Mouse (Mus musculus) kidney, embryonic 14.5 days (tissue): ENCODE measurements around the gene Jmjd6. TPM values are rescaled to one million over a fixed set of nuclear protein-coding genes. Genes with fewer than 3 reads are reported as not detected.

Experiments used
- ATAC-seq: fragments of 200-750 bp; cut with Nextera tagmentation; 2 replicates; pipeline ENCODE4 v1.8.0; 2017; ENCODE audit warnings: moderate number of reproducible peaks, mild to moderate bottlenecking, moderate TSS enrichment, moderate library complexity; ENCODE audit not compliant: low FRiP score, low TSS enrichment
- H3K27ac ChIP-seq: fragments of 300-500 bp; sonication (generic); 2 replicates; pipeline ENCODE4 v1.5.1; 2014; ENCODE audit warnings: low read depth, mild to moderate bottlenecking, low read length, moderate library complexity, mixed read lengths
- H3K27me3 ChIP-seq: fragments of 300-500 bp; sonication (generic); 2 replicates; pipeline ENCODE4 v1.6.1; 2014; ENCODE audit warnings: mild to moderate bottlenecking, low read length; ENCODE audit not compliant: control insufficient read depth, insufficient read depth
- H3K36me3 ChIP-seq: fragments of 300-500 bp; sonication (generic); 2 replicates; pipeline ENCODE4 v1.6.1; 2014; ENCODE audit warnings: low read length, mixed read lengths; ENCODE audit not compliant: control insufficient read depth, insufficient read depth
- H3K4me1 ChIP-seq: fragments of 300-500 bp; sonication (generic); 2 replicates; pipeline ENCODE4 v1.6.1; 2014; ENCODE audit warnings: low read length, mixed read lengths; ENCODE audit not compliant: control insufficient read depth, insufficient read depth
- H3K4me2 ChIP-seq: fragments of 300-500 bp; sonication (generic); replicated peaks from 2 replicates; pipeline ENCODE4 v1.6.1; 2014; ENCODE audit warnings: low read depth, mild to moderate bottlenecking, low read length
- H3K4me3 ChIP-seq: fragments of 300-500 bp; sonication (generic); 2 replicates; pipeline ENCODE4 v1.5.1; 2014; ENCODE audit warnings: mild to moderate bottlenecking, low read length
- H3K9ac ChIP-seq: fragments of 300-500 bp; sonication (generic); 2 replicates; pipeline ENCODE4 v1.6.1; 2014; ENCODE audit warnings: low read depth, mild to moderate bottlenecking, low read length, moderate library complexity
- H3K9me3 ChIP-seq: fragments of 300-500 bp; sonication (generic); 2 replicates; pipeline ENCODE4 v1.6.1; 2016; ENCODE audit warnings: low read length; ENCODE audit not compliant: control insufficient read depth
- WGBS: fragments of 180-500 bp; shearing (Covaris S2); extraction: QIAGEN DNeasy Blood & Tissue Kit; methylation state at CpG from one replicate; pipeline ENCODE4 v1.1.7; 2014; 5-methylcytosine and 5-hydroxymethylcytosine counted together
- polyA plus RNA-seq: library from polyadenylated mRNA; unstranded; fragments of >200 nt; fragmentation: Nextera tagmentation; extraction: Ambion mirVana; gene quantifications from 2 replicates; pipeline ENCODE4 v1.2.1, GENCODE M21; 2014

Jmjd6 gene
- polyA plus RNA-seq = 68.6 and 72.7 TPM in 2 replicates

DNA sequence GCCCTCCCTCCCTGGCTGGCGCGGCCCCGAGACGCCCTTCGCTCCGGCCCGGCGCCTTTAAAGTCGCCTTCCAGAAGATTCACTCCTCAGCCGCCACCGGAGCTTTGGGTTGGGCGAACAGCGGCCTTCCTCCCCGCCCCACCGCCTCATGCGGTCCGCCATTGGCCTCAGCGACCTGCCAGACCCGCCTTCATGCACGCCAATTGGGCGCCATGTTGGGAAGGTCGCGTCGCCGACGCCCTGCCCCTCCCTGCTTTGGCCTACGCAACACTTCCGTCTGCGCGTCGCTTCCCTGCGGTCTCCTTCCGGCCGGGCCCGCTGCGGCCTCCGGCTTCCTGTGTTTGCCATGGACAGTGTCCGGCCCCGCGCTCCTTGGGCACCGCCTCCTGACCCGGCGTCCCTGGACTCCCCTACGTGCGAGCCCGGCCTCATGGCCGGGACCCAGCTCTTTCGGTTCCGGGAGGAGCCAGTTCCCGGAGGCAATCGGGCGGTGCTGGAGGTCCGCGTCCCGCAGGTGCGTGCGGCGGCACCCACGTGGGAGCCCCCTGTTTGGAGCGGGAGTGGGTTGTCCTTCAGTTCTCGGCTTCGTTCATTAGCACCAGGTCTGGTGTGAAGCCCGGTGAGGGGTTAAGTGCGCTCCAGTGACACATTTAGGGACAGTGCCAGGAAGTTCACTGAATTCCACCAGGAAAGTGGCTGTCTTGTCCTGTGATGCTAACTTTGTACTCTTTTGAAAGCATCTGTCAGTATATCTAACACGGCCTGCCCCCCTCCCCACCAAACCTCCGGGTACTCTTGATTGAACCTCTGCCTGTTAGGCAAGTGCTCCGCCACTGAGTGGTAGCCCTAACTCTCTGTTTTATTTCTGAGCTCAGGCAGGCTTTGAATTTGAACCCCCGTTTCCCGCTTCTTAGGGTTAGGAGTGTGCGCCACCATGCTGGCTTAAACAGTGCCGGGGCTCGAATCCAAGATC lies at the start of gene Jmjd6, which contains the start of gene Mettl23:
TSS of gene Jmjd6 (minus strand) at position 189 of the 973 bp plus-strand sequence.
TSS of gene Mettl23 (plus strand) at position 18 of the 973 bp plus-strand sequence.
- WGBS = 1% methylated on average over 63 of the region's 72 CpGs
- ATAC-seq = peak; percentile 96

DNA sequence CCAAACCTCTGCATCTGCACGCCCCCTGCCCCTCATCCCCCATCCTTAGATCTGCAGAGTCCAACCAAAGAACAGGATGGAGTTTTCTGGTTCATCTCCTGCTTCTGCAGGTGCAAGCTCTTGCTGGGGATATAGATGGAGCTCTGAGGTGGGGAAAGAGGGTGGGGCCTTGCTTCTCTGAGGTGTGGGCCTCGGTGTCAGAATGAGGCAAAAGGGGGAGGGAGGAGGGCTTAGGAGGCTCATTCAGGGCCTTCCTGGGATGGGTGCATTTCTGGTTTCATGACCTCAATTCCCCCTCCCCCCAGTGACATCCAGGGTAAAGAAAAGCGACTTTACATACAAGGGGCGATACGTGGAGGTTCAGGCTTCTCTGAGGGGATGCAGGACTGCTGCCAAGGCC lies 43.9 kb upstream of the Jmjd6 start:
- ATAC-seq = no peak
- Histone ChIP-seq H3K4me2 (no peak overlapping the region), H3K27me3 (peaks cover 6% of the 10 kb centered on the region; the same call in 1 of the 2 replicates), H3K36me3 (no peaks in the 10 kb centered on the region), H3K4me1 (peaks cover 4% of the 10 kb centered on the region; the same call in 1 of the 2 replicates), H3K27ac (no peak overlapping the region), H3K4me3 (no peak overlapping the region), H3K9ac (no peak overlapping the region), H3K9me3 (no peaks in the 10 kb centered on the region)
- WGBS = 45% methylated on average over 5 of the region's 5 CpGs

More for the DNA sequence above, at the start of gene Jmjd6, which contains the start of gene Mettl23:
- Histone ChIP-seq H3K9ac (peak within 1 kb of the TSS; percentile 94), H3K4me1 (peaks cover 23% of the 10 kb centered on the region), H3K27ac (peak within 1 kb of the TSS; percentile 98), H3K4me2 (peak within 1 kb of the TSS; percentile 84), H3K36me3 (peaks cover 42% of the 10 kb centered on the region), H3K27me3 (no peaks in the 10 kb centered on the region), H3K4me3 (peak within 1 kb of the TSS; percentile 90), H3K9me3 (no peaks in the 10 kb centered on the region)

DNA sequence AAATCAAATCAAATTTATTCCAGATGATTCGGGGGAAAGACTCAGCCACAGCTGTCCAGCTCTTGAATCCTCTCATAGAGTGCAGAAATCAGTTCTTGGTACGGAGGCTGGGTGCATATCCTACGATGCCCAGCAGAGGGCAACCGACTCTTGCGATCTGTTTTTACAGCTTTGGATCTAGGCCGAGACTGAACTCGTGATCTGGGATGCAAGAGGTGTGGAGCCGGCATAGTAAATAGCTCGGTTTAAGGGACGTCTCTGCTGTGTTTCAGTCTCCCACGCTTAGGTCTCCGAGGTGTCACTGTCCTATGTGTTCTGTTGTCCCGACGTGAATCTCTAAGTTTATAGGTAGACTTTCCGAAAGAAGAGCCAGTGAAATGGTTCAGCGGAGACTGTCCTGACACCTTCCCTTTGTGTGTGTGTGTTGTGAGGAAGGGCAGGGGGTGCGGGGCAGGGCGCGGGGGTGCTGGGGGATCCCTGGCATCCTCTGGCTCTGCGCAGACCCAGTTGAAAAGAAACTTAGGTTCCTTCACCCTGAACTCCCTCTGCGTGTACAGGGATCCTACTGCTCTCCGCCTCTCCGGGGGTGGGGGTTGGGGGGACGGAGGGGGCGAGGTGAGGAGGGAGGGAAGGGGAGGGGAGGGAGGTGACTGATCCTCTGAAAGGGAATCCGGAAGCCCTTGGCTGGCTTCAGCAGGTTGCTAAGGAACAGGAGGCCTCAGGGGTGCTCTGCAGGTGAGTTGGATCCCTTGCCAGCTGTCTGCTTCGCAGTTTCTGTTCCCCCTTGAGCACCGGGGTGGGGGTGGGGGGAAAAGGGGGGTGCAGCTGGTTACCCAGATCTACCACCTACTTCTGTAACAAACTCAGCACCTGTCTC lies 42.3 kb upstream of the Jmjd6 start:
- WGBS = 4% methylated on average over 28 of the region's 28 CpGs
- Histone ChIP-seq H3K4me3 (peak overlapping the region; percentile 19; the same call in 1 of the 2 replicates), H3K27me3 (peaks cover 6% of the 10 kb centered on the region; the same call in 1 of the 2 replicates), H3K9me3 (no peaks in the 10 kb centered on the region), H3K9ac (peak overlapping the region; percentile 14; the same call in 1 of the 2 replicates), H3K27ac (no peak overlapping the region), H3K4me2 (peak overlapping the region; percentile 41), H3K36me3 (no peaks in the 10 kb centered on the region), H3K4me1 (peaks cover 4% of the 10 kb centered on the region; the same call in 1 of the 2 replicates)
- ATAC-seq = peak; percentile 56

DNA sequence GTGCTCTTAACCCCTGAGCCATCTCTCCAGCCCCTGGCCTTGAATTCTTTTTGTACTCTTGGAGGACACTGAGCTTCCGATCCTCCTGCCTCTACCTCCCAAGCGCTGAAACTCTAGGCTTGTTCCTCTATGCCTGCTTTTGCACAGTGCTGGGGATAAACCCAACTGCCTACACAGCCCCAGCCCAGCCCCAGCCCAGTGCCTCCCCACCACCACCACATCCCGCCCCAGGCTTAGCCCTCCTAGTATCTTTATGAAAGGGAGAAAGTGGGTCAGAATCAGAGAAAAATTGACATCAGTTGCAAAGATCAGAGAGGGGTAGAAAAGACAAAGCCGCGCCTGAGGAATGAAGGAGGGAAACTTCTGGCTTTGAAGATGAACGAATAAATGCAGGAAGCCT lies 40.8 kb upstream of the Jmjd6 start:
- no peak for ATAC-seq
- Histone ChIP-seq H3K4me1 (peaks cover 4% of the 10 kb centered on the region; the same call in 1 of the 2 replicates), H3K27me3 (0 out of 2 replicates have a peak, but pooled peaks cover 6% of the 10 kb centered on the region), H3K4me2 (no peak overlapping the region), H3K9me3 (no peaks in the 10 kb centered on the region), H3K36me3 (no peaks in the 10 kb centered on the region), H3K4me3 (no peak overlapping the region), H3K27ac (no peak overlapping the region), H3K9ac (no peak overlapping the region)
- WGBS = 82% methylated on average over 6 of the region's 6 CpGs

DNA sequence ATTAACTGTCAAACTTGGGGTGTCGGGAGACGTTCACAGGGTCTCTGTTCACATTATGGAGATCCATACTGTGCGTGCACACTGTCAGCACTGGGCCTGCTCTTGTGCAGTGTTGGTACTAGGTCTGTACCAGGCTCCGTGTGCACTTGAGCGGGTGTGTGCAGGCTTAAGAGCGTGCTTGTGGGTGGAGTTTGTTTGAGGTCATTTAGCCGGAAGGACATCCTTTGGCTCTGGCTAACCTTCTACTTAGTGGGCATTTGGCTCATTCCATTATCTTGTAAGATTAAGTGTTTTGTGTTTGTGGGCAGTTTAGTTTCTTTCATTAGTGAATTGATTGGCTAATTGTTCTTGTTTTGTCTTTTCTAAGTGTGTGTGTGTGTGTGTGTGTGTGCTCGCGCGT lies 39.2 kb upstream of the Jmjd6 start:
- 82% methylated on average over 10 of the region's 10 CpGs for WGBS
- Histone ChIP-seq H3K4me2 (no peak overlapping the region), H3K4me1 (peaks cover 4% of the 10 kb centered on the region; the same call in 1 of the 2 replicates), H3K9me3 (no peaks in the 10 kb centered on the region), H3K9ac (no peak overlapping the region), H3K36me3 (no peaks in the 10 kb centered on the region), H3K27me3 (0 out of 2 replicates have a peak, but pooled peaks cover 6% of the 10 kb centered on the region), H3K27ac (no peak overlapping the region), H3K4me3 (no peak overlapping the region)
- no peak for ATAC-seq

DNA sequence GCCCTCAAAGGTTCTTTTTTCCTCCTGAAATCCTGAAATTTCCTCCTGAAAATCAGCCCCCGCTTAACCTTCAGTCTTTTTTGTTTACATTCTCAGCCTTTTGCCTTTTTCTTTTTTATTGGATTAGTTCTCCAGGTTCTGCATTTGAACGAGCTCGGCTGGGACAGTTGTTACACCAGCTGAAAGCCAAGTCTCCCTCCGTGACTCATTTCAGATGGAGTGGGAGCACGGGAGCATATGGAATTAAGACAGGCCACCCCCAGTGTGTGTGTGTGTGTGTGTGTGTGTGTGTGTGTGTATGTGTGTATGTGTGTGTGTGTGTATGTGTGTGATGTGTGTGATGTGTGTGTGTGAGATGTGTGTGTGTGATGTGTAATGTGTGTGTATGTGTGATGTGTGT lies 38.2 kb upstream of the Jmjd6 start:
- H3K4me2 ChIP-seq = no peak overlapping the region
- WGBS = 74% methylated on average over 5 of the region's 5 CpGs
- H3K27ac ChIP-seq = no peak overlapping the region
- no peaks in the 10 kb centered on the region for H3K9me3 ChIP-seq
- H3K4me1 ChIP-seq = peaks cover 4% of the 10 kb centered on the region; the same call in 1 of the 2 replicates
- ATAC-seq = no peak
- H3K9ac ChIP-seq = no peak overlapping the region
- no peaks in the 10 kb centered on the region for H3K27me3 ChIP-seq
- no peak overlapping the region for H3K4me3 ChIP-seq
- no peaks in the 10 kb centered on the region for H3K36me3 ChIP-seq

DNA sequence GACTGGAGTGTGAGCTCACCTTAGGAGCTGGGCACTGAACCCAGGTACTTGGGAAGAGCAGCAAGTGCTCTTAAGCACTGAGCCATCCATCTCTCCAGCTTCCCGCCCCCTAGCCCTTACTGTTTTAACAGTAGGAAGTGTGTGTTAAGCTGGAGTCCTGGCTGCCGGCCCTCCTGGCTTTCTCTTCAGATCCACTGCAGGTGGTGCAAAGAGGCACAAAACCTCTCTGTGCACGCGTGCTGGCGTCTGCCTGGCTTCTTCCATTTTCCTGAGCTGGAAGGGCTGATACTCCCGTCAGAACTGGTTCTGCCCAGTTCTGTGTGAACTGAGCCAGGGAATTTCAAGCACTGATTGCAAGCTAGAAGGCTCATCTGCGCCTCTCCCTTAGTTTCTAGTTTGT lies 37.6 kb upstream of the Jmjd6 start:
- WGBS = 75% methylated on average over 7 of the region's 7 CpGs
- no peak overlapping the region for H3K27ac ChIP-seq
- H3K4me2 ChIP-seq = no peak overlapping the region
- H3K4me1 ChIP-seq = peaks cover 4% of the 10 kb centered on the region; the same call in 1 of the 2 replicates
- no peak overlapping the region for H3K4me3 ChIP-seq
- H3K9me3 ChIP-seq = no peaks in the 10 kb centered on the region
- H3K9ac ChIP-seq = no peak overlapping the region
- no peaks in the 10 kb centered on the region for H3K36me3 ChIP-seq
- H3K27me3 ChIP-seq = no peaks in the 10 kb centered on the region
- ATAC-seq = no peak

DNA sequence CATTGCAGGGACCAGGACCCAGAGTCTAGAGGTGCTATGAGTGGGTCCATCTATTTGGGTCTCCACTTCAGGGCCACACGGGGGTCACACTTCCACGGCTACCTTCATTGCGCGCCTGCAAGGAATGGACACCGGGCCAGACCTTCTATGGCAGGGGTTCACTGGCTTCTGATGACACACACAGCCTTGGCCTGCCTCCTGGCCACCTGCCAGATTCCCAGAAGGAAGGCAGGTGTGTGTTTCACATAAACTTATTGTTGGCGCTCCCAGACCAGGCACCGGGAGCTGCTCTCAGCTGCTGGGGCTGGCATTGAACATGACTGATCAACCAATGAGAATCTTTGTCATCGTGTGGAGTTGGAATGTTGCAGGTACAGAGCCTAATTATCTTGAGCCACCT lies 35.2 kb upstream of the Jmjd6 start:
- no peak for ATAC-seq
- Histone ChIP-seq H3K4me1 (no peaks in the 10 kb centered on the region), H3K9ac (no peak overlapping the region), H3K9me3 (no peaks in the 10 kb centered on the region), H3K36me3 (peaks cover 10% of the 10 kb centered on the region), H3K27me3 (no peaks in the 10 kb centered on the region), H3K27ac (no peak overlapping the region), H3K4me2 (no peak overlapping the region), H3K4me3 (no peak overlapping the region)
- WGBS = 80% methylated on average over 8 of the region's 8 CpGs
